Mouse (Mus musculus): Measurements from ENCODE around the gene Pip5k1c.

Pip5k1c gene

GRCm38 (mm10) chr10:81351678-81352291, 59.0 kb downstream of the Pip5k1c start:
- DNase-seq = no peak

GRCm38 (mm10) chr10:81354738-81355477, 62.1 kb downstream of the Pip5k1c start:
- no peak for DNase-seq

GRCm38 (mm10) chr10:81355533-81355932, 62.8 kb downstream of the Pip5k1c start:
- no peak for DNase-seq

GRCm38 (mm10) chr10:81356352-81356990, 63.7 kb downstream of the Pip5k1c start:
- no peak for DNase-seq

- DNase-seq = peak; percentile 96
Measured at GRCm38 (mm10) chr10:81356991-81357844, 64.5 kb downstream of the Pip5k1c start, which contains the start of gene Mfsd12. Gene Mfsd12, plus strand, starts transcription at chr10:81357491.

GRCm38 (mm10) chr10:81358209-81358608, 65.4 kb downstream of the Pip5k1c start:
- no peak for DNase-seq

GRCm38 (mm10) chr10:81358841-81359240, 66.1 kb downstream of the Pip5k1c start:
- DNase-seq = no peak

GRCm38 (mm10) chr10:81360721-81361120, 68.0 kb downstream of the Pip5k1c start:
- no peak for DNase-seq

- DNase-seq = no peak
Measured at GRCm38 (mm10) chr10:81362336-81362949, 69.7 kb downstream of the Pip5k1c start.

GRCm38 (mm10) chr10:81363436-81364346, 70.9 kb downstream of the Pip5k1c start:
- DNase-seq = no peak

- DNase-seq = no peak
Measured at GRCm38 (mm10) chr10:81364666-81365065, 71.9 kb downstream of the Pip5k1c start.

GRCm38 (mm10) chr10:81365073-81365472, 72.3 kb downstream of the Pip5k1c start:
- no peak for DNase-seq

- no peak for DNase-seq
Measured at GRCm38 (mm10) chr10:81365672-81366476, 73.1 kb downstream of the Pip5k1c start, which contains the start of gene 4930404N11Rik. Gene 4930404N11Rik, minus strand, starts transcription at chr10:81365816.

- no peak for DNase-seq
Measured at GRCm38 (mm10) chr10:81366477-81367206, 73.9 kb downstream of the Pip5k1c start.

GRCm38 (mm10) chr10:81367207-81367495, 74.4 kb downstream of the Pip5k1c start:
- no peak for DNase-seq

Measured in right cerebral cortex, postnatal 4 days (tissue).